Mouse (Mus musculus): ENCODE measurements around the gene Tspo.

The Tspo gene

DNA sequence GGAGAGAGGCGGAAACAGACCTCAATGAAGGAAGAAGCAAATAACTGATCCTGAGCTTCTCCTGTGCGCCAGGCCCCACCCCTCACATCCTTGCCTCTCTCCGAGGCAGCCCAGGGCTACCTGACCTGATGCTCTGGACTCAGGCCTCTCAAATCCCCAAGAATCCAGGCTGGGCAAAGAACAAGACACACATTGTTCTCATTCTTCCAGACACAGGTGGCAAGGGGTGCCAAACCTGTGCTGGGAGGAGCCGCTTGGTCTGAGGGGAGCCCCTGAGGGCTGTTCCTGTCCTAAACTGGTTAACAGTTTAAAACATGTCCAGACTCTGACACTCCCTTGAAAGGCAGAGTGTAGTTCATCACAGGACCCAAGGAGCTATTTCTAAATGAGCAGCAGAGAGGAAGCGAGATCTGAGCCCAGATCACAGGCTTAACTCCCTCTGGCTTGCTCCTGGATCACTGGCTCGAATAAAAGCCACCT is 21.4 kb downstream of the Tspo start:
- no peak for DNase-seq

DNA sequence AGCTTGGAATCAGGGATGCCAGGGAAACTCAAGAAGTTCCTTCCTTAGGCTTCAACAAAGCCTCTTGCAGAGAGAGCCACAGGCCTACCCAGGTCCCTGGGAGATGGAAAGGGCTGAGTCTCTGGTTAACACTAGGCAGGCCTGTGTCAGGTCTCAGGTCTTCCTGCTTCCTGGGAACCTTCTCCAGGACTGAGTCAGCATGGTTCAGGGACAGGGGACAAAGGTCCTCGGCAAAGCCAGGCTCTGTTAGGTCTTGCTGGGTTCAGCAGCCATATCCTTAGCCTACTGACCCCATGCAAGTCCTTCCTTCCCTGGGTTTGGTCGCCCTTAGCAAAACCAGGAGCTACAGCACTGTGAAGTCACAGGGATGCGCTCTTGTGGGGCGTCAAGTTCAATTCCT is 27.4 kb downstream of the Tspo start:
- DNase-seq = no peak

DNA sequence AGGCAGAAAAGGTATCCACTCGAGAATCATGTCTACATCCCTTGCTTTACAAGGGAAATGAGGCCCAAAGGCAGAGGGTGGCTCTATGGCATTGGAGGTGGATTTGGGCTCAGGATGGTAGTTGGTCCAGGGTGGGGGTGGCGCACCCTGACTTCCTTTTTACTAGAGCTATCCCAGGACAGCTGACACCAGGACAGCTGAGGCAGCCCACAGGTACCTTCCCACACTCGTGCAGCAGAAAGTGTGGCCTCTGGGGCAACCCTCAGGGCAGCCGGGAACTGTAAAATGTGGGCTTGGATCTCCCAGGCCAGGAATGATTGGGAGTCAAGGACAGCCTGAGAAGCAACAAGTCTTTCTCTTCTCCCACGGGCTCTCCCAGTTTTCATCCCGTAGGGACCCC is 28.4 kb downstream of the Tspo start:
- no peak for DNase-seq

DNA sequence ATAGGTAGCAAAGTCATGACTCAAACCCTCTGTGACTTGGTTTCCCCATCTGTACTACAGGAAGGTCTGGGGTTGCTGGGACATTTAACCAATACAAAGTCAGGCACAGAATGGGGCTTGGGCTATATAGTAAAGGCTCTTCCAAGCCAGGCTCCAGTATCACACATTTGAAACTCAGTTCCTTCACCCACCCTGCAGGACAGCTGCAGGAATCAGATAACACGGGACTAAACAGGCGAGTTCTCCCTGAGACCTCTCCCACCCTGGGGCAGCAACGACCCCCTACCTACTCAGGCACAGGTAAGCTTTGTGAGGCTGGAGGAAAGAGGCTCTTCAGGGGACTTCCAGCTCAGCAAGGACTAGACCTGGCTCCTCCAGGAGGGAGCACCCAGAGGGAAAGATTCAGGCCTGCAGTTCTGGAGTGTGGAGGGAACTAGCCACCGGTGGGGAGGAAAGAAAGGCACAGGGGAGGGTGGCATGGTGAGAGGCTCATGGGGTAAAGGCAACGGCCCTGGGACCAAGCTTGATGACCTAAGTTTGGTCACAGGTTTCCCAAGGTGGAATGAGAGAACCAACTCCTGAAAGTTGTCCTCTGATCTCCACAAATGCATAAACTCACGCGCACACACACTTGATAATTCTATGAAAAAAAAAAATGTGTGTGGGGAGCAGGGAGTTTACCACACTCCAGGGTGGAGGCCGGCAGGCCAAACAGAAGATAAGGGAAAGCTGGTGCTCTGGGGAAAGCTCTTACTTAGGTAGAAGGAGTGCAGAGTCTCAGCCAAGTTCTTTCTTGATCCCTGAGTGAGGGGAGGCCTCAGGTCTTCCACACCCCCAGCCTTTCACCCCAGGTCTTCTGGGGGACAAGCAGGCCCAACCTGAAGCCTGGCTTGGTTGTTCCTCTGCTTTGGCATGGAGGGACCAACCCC is 29.1 kb downstream of the Tspo start:
- DNase-seq = no peak

DNA sequence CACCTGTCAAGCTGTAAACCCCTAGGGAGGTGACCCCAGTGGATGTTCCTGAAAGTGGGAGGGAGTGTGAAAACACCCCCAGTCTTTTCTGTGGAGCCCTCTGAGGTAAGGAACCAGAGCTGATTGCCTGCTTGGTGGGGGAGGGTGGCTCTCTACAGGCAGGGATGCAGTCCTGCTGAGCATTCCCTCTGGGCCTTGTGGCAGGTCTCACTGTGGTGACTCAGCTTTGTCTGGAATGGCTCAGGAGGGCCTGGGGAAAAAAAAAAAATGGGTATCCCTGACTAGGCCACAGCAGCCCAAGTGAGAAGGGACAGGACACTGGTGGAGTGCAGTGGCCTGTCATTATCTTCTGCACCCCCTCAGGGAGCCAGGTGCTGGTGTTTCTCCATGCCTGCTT is 29.8 kb downstream of the Tspo start:
- DNase-seq = no peak

DNA sequence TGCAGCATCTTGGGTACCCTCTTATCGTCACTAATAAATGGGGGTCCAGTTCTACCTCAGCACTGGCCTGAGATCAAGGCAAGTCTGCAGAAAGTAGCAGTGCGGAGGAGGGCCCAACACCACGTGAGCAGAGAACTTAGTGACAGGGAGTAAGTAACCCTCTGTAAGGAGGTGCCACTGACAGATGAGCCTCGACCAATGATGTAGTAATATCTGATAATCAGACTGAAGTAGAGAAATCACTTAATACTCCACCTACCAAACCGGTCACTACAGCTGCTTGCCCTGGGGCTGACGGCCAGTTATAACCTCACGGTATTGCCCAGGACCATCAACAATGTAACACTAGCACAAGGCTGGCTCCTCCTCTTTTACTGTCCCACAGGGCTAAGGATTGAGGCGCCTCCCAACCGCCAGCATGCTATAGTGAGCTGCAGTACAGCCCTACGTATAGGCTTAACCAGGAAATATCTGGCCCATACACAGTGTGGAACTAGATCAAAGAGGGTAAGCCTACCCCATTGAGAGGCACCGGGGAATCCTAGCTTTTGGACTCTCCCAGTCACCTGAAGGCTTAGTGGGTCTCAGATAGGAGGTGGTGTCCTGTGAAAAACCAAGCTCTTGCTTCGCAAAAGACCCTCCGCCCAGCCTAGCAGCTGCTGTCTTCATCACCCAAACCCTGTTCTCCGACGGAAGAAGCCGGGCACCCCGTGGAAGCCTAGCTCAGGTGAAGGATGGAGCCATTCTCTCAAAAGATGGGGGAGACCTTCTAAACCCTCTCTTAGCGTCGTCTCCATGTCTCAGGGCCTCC is 30.5 kb downstream of the Tspo start:
- DNase-seq = no peak

DNA sequence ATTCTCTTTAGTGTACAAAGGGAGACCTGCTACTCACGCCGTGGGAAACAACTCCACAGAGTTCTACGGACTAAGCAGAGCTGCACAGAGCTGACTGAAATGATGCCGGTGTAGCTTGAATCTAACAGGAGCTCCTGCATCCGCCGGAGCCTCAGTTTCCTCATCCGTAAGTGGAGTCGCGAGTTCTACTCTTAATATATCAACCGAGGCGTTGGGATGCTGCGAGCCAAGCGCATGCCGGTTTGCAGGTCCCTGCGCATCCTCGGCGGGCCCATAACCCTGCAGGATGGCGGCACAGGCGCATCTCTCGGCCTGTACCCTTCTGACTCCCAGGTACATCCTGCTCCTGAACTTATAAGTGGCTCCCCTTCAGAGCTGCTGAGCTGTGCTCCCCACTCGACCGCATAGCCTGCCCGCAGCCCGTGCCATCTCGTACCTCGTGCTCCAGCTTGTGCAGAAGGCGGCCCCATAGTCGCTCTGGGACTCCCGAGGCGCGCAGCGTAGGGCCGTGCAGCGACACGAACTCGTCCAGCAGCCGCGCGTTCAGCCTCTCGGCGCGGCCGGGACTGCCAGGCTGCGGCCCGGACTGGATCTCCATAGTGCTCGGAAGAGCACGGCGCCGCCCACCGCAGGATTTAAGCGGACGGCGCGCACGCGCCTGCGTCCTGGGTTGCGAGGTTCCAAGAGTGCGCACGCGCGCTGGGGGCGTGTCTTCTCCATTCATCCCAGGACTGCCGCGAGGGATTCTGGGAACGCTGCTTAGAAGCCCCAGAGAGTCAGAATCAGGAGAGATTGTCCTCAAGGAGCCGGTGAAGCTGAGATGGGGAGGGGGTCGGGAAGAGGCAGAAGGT is 31.3 kb downstream of the Tspo start, which contains the start of gene Ttll12:
Gene Ttll12, minus strand, starts transcription at position 645 of the 851 bp plus-strand sequence.
- DNase-seq = peak; percentile 97

DNA sequence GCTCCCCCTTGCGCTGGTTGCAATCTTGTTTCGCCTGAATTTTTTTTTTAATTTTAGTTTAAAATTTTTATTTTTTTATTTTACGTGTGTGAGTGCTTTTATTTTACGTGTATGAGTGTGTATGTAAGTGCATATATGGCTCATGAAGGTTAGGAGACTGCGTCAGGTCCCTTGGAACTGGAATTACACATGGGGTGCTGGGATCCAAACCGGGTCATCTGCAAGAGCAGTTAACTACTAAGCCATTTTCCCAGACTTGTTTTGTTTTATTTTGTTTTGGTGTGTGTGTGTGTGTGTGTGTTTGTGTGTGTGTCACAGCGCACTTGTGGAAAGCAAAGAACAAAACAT is 31.9 kb downstream of the Tspo start:
- no peak for DNase-seq

DNA sequence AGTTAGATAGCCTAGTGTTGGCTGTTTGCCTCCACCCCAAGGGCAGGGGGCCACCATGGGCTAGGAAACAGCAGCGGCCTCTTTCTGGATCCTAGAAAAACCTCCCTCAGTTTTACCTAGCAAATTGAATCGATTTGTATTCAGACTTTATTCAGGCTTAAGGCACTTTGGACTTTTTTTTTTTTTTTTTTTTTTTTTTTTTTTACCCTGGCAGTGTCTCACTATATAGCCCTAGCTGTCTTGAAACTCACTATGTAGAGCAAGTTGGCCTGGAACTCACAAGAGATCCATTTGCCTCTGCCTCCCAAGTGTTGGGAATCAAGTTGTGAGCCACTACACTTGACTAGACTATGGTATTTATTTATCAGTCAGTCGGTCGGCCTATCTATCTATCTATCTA is 33.4 kb downstream of the Tspo start:
- no peak for DNase-seq

DNA sequence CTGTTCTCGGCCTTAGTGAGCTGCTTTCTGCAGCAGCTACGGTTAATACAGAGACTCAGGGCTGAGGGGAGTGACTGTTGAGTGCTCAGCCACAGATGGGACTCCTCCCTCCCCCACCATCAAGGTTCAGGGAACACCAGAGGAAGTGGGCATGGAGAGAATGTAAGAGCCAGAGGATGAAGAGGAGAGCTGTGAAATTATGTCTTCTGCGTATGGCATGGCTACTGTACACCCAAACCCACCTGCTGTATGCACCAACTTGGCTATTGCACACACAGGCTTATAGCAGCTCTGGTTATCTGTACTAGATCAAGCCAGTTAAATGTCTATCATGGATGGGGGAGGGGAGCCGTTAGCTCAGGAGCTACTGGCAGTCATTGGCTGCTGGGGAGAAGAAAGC is 37.8 kb downstream of the Tspo start:
- no peak for DNase-seq

DNA sequence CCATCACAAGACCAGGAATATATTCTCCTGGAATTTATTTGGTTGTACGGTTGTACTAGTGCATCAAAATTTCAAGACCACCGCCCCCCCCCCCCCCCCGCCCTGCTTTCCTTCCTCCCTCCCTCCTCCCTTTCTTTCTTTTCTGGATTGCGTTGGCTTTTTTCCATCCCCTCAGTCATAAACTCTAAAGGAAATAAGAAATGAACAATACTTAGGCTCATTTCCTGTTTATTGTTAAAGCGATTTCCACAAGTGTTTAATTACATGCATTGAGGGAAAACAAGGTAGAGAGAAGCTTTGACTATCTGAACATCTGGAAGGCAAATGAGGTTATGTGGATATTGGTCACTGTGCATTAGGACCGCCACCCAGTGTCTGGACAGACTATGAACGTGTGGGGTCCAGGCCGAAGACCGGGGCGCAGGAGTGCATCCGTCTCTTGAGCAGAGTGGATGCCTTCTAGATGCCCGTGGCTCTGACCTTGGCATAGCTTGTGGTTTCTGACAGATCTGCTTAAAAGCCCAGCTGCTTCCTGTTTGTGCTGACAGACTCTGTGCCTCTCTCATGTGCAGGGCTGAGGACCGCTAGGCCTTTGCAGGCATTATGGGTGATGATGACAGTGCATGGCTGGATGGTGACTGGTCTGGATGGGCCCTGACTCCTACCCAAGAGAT is 39.1 kb downstream of the Tspo start:
- DNase-seq = no peak

DNA sequence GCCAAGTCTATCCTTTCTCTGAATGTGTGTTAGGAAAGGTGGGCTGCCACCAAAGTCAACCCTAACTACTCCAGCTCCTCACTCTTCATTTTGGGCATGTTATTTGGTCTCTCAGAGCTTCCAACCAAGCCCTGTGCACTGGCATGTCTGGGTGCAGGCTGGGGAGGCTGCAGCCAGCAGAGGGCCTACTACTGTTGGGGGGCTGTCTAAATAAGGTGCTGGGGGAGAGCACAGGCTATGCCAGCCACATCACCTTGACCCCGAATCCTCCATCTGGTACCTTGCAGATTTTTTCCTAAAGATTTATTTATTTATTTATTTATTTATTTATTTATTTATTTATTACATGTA is 39.6 kb downstream of the Tspo start:
- DNase-seq = no peak

DNA sequence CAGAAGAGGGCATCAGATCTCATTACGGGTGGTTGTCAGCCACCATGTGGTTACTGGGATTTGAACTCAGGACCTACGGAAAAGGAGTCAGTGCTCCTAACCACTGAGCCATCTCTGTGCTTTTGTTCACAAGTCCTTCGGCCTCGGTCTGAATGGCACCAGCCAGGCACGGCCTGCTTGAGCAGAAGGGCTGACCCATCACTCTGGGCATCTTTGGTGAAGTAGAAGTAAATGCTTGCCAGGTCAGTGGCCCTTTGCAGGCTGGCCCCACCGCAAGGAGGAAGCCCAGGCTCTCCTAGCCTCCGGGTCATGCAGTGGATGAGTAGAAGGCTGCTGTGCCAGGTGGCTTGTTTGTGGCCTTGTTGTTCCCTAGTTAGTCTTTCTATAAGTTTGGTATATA is 40.0 kb downstream of the Tspo start:
- DNase-seq = no peak

DNA sequence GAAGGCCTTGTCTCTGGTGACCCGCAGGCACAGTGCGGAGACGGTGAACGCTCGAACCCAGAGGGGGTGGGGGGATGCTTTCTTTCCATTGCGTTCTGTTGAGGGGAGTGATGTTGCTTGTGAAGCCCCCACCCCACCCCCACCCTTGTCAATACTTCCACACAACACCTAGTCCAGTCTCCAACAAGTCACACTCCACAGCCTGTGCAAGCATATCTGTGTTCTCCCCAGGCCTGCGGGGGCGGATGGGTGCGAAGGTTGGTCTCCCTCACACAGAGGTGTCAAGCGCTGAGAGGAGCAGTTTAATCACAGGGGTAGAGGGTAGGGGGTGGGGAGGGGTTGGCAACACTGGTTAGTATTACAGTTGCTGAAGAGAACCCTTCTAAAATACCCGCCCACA is 42.8 kb downstream of the Tspo start:
- no peak for DNase-seq

DNA sequence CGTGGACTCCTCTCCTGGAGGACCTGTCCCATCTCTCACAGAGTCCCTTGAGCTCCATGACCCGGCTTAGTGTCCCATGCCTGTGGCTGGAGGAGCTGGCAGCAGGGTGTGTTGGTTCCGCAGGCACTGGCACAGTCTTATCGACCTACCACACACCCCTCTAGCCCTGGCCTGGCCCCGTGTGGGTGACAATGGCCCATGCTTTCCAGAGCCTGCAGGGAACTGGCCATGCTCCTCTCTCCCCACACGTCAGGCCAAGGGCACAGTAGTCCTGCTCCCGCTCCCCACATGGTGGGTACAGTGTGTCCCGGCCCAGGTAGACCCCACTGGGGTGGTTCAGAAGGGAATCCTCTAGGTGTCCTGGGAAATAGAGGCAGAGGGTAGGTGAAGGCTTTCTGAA is 43.3 kb downstream of the Tspo start:
- DNase-seq = no peak

DNA sequence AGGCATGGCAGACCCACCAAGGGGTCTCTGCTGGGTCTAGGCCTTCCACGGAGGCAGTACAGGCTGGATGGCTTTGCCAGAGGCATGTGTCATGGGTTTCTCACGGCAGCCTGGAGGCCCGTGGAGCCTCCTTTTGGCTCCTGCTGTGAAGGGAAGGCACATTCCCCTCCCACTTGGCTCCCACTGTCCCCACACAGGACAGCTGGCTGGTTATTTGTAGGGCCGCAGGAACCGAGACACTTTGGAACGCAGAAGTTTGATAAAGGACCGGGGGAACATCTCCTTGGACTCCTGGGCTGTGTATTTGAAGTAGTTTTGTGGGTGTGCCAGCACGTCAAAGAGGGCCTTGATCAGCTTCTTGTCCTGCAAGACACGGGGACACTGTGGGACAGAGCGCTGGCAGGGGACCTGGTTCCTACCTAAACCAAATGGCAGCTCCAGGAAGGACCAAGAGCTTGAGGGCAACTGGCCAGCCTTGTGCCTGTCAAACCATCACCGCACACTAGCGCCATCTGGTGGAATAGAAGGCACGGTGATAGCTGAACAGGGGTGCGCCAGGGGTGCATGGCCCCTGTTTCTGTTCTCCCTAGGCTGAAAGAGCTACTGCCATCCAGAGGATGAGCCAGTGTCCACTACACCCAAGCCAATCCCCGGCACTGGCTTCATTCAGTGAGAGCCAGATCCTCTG is 43.9 kb downstream of the Tspo start:
- DNase-seq = peak; percentile 65

DNA sequence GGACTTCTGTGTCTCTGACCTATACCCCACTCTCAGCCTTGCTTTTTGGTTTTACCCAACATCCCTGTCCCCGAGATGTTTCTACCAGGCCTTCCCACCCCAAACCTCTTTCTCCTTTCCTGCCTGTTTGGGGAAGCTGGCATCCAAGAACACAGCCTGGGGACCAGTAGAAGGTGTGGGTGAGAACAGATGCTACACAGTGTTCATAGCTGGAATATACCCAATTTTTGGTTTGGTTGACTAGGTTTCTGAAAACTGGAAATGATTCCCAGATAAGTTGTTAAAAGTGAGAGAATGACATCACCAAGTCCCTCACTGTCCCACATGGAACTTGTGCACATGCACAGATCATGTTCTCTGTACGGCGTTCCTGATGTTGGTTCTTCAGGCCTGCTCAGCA is 51.9 kb downstream of the Tspo start:
- no peak for DNase-seq

Measured in right cerebral cortex, postnatal 4 days (tissue).